Mouse (Mus musculus): Measurements from ENCODE around the gene Nup214. TPM values are rescaled to one million over a fixed set of nuclear protein-coding genes. Genes with fewer than 3 reads are reported as not detected.
"Not testable (repeated sequence)": the region's sequence is repeated elsewhere in the genome, so short reads cannot be mapped to it uniquely, and the experiment has no call there.

Nup214 gene
- polyA plus RNA-seq, 1 experiment: 20.4 TPM

DNA sequence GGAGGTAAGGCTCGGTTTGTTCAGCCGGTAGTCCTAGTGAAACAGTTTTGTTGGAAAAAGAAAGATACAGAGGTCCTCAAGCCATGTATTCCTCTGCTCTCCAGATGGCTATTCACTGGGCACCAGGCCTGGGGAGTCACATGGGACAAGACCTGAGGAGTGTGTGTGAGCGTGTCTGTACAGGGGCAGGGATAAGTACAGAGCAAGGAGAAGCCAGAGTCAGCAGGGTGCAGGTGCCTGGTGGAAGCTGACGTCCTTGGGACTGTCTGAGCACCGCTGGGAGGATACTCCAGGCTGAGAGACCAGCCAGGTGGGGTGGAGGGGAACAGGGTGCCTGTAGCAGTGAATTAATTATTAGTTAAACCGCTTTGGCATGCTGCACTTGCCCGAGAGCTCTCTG lies 10.7 kb upstream of the Nup214 start:
- no peak for DNase-seq (ENCODE audit: low spot score)

DNA sequence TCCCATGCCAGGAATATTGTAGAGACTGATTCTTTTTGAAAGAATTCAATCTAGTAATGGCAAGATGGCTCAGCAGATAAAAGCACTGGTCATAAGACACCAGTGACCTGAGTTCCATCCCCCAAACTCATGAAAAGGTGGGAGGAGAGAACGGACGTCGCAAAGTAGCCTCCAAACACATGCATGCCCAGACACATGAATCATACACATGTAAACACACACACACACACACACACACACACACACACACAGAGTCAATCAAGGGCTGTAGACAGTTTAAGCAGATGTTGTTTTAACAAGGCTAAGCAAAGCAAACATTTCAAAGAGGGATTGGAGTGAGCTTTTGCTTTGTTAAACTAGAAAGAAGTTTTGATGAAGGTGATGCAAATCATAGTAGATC lies 10.0 kb upstream of the Nup214 start:
- no peak for DNase-seq (ENCODE audit: low spot score)

DNA sequence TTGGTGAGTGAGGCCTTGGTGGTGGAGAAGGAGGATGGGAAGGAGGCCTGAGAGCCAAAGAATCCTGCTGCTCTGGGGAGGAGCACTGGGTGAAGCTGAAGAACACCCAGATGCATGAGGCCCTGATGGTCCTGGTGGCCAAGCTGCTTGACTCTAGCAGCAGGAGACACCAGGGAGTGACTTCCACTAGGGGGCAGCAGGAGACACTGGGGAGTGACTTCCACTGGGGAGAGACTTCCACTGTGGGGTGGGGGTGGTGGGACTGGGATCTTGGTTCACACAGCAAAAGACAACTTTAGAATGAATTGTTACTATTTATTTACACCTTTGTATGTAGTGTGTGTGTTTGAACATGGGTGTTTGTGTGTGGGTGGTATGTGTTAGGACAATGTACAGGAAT lies 9.1 kb upstream of the Nup214 start:
- no peak for DNase-seq (ENCODE audit: low spot score)

DNA sequence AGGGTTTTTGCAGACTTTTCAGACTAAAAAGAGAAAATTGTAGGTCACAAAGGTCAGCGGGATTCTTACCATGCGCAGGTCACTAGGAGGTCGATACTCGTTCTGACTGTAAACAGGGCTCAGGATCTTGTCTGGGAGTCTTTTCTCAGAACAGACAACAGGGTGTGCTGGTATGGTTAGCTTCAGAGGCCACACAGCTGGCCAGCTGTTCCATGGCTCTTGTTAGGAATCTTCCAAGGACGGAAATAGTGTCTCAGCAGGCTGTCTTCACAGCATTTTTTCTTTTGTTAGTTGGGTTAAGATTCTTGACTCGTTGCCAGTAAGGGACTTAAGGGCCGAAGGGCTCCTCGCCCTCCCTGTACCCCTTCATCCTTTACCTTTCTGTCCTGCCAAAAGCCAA lies 7.4 kb upstream of the Nup214 start:
- DNase-seq (ENCODE audit: low spot score): no peak

DNA sequence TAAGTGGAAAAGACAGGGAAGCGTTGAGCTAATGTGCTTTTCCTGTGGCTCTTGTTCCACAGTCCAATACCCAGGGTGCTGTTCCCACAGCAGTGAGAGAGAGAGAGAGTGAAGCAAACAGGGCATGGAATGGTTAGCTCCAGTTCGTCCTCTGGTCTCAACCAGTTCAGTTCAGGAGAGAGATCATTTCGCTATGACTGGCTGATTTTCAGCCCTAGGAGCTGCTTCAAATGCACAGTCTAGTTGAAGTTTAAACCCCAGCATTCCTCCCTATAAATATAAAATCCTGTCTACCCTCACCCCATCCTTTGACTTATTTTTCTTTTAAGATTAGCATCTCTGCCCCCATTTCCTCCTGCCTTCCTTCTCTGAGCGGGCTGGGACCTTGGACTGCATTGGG lies 1.6 kb upstream of the Nup214 start:
- DNase-seq (ENCODE audit: low spot score): no peak

DNA sequence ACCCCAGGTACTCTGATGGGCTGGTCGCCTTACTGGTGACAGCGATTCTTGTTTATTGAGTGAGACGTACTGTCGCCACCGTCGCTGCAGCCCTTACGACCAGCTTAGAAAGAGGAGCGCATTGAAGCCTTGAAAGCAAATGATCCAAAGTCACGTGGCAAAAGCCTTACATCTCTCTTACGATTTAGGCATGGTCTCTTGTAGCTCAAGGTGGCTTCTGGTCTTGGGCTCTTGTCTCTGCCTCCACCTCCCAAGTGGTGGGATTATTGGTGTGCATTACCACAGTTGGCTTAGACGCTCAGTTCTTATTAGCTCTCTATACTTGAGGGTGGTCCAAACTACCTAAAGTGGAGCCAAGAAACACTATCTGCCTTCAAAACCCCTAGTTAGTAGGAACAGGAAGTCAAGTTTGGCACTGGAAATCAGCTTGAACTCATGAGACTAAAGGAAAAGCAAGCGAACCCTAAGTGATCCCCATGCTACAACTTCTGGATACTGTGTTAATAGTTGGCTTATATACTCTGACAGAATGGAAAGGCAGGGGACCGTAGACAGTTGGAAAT lies 654 bp downstream of the Nup214 start:
- DNase-seq (ENCODE audit: low spot score): no peak

DNA sequence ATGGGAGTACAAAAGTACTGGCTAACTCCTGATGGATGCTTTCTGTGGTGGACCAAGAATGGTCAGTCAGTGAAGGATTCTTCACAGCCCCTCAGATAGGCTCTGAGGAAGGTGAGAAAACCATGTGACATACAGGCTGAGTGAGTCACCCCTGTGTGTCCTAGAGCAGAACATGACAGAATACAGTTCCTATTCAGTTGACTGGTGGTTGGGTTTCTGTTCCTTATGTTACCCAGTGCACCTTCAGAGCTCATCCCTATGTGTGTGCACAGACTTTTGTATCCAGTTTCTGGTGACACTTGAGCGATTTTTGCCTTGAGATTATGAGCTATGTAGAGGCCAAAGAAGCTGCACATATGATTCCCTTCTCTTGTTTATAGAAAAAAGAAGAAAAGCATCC lies 13.5 kb downstream of the Nup214 start:
- no peak for DNase-seq (ENCODE audit: low spot score)

DNA sequence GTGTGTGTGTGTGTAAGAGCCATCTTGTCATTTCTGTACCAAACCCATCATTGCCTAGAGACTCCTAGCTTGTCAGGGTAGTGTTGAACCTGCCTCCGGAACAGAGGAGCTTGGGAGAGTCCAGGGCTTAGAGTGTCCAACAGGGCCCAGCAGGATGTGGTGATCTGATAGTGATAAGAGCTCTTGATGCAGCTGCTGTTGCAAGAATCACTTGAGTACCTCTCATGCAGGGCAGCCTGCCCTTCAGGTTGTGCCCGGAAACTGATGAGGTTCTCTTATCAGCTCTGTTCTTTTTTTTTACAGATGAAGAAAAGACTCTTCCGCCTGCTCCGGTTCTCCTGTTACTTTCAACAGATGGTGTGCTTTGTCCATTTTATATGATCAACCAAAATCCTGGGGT lies 16.7 kb downstream of the Nup214 start:
- no peak for DNase-seq (ENCODE audit: low spot score)

DNA sequence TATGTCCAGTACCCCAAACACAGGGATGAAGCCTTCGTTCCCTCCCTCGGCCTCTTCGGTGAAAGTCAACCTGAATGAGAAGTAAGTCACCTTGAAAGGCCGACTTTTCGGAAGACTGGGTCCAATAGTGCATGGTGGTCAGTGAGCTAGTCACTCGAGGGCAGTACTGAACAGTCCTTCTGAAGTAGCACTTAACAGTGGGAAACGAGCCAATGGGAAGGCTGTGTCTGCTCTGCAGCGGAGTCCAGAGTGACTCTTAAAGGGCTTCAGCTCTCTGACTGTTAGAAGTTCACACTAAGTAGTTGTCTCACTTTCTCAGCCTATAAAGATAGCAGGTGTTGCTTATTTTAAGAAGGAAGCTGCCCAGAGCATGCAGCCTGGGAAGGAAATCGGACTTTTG lies 20.7 kb downstream of the Nup214 start:
- no peak for DNase-seq (ENCODE audit: low spot score)

DNA sequence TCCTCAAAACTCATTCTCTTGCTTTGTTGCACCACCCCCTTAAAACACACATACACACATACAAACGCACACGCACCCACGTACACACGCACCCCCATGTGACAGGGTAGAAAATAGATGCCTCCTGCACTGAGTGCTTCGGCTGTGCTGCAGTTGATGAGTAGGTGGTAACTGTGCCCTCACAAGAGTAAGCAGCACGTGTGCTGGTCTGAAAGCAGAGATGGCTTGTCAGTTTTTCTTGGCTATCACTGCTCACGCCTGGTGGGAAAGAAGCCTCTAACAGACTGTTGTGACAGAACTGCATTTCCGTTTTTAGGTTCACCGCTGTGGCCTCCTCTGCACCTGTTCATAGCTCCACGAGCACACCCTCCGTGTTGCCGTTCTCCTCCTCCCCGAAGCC lies 21.8 kb downstream of the Nup214 start:
- DNase-seq (ENCODE audit: low spot score): no peak

DNA sequence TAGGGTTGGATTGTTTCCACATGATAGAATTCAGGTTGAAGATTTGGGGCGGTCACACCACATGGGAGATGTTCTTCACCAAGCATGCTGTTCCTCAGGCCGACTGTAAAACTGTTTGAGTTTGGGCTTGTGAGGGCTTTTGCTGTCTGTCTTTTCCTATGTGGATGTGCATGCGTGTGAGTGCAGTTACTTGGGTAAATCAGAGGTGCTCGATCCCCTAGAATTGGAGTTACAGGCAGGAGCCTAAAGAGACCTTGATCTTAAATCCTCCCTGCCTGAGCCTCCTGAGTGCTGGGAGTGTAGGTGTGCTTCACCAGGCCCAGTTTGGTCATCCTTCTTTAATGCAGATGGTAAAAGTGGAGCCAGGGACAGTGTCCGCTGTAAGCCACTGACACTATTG lies 23.3 kb downstream of the Nup214 start:
- no peak for DNase-seq (ENCODE audit: low spot score)

DNA sequence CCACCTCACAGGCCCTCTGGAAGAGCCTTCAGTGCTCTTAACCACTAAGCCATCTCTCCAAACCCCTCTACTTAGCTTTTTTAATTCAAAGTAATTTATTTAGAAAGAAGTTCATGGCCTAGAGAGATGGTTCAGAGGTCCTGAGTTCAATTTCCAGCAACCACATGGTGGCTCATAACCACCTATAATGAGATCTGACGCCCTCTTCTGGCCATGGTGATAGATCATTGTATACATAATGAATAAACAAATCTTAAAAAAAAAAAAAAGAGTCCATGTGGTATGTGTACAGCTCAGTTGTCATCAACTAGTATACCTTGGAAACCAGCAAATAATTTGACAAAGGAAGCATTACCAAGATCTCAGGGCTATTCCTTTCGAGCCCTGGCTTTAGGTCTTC lies 24.2 kb downstream of the Nup214 start:
- no peak for DNase-seq (ENCODE audit: low spot score)

DNA sequence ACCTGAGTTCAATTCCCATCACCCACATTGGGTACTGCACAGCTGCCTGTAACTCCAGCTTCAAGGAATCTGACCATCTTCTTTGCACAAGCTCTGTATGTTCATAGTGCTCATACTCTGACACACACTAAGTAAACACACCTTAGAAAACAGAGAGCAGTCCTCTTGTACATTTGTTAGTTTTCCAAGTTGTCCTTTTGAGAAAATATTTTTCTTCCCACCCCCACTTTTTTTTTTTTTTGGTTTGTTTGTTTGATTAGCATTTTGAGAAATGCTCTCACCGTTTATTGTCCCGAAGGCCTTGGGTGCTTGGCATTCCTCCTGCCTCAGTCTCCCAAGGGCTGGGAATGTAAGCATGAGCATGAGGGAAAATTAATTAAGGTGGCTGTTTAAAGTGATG lies 34.1 kb downstream of the Nup214 start:
- DNase-seq (ENCODE audit: low spot score): no peak

DNA sequence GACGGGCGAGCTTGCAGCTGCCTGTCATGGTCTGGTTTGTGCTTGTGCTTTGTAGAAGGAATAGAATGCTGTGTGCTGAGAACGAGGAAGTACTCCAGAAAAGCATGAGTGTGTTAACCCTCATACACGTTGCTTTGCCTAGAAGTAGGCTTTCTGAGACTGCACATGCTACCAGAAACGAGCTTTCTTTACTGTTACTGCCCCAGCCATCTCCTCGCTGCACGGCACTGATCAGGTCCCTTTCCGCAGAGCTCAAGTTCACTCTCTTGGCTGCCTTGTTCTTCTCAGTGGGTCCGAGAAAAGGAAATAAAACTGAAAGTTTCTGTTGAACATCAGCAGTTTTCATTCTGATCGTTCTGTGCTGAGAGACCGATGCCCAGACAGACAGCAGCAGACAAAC lies 34.5 kb downstream of the Nup214 start:
- DNase-seq (ENCODE audit: low spot score): no peak

DNA sequence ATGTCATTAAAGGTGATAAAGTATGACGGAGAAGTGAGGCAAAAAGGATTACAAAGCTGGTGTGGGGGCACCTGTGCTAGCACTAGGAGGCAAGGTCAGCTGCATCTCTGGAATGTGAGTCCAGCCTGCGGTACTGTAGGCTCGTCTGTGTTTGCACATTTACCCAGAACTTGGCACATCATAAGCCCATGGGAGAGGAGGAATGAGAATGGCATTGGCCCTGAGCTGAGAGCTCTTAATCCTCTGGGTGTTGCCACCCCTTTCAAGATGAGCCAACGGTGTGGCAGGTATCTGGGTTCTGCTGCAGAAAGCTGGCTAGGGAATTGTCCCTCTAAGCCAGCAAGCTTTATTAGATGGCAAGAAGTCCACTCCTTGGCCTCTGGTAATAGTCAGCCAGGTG lies 45.5 kb downstream of the Nup214 start:
- DNase-seq (ENCODE audit: low spot score): no peak

DNA sequence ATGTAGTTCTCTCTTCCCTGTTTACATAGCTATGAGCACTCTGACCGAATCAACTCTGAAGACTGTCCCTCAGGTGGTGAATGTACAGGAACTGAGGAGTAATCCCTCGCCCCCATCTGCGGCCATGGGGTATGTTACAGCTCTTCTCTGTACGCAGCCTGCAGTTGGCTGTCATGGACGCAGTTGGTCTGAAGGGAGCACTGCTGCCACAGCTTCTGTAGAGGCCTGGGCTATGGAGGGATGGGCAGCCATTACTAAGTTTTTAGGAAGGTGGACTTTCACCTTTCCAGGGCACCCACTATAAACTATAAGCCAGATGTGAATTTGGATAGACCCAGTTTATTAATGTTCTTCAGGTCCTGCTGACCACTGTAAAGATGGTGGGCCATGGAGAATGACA lies 46.0 kb downstream of the Nup214 start:
- DNase-seq (ENCODE audit: low spot score): no peak

DNA sequence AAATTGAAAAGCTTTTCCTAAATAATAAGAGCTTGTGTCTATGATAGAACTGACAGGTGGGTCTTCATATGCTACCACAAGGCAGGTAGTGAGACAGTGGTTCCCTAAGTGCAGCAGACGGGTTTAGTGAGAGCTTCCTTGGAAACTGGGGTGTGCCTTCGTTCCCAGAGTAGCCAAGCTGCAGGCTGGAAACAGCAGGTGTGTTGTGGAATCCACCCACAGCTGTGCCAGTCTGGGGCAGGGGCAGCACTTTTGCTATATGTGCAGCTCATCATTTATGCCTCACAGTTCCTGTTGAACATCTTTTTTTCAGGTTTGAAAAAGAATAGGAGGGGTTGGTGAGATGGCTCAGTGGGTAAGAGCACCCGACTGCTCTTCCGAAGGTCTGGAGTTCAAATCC lies 50.1 kb downstream of the Nup214 start:
- no peak for DNase-seq (ENCODE audit: low spot score)

DNA sequence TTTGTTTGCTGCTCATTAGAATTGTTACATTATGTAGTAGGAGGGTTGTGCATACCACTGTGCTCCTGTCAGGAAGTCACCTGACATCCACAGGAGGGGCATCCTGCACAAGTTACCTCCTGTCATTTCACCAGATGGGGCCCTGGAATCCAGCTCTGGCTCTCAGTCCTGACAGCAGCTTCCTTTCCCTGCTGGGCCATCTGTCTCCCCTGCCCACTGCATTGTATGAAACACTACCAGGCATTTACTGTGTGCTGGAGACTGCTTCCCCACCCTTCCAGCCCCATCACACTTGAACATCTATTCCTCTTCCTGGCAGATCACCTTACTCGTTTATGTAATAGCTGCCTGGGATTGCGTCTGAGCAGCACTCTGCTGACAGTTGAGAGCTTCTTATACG lies 55.4 kb downstream of the Nup214 start:
- DNase-seq (ENCODE audit: low spot score): no peak

DNA sequence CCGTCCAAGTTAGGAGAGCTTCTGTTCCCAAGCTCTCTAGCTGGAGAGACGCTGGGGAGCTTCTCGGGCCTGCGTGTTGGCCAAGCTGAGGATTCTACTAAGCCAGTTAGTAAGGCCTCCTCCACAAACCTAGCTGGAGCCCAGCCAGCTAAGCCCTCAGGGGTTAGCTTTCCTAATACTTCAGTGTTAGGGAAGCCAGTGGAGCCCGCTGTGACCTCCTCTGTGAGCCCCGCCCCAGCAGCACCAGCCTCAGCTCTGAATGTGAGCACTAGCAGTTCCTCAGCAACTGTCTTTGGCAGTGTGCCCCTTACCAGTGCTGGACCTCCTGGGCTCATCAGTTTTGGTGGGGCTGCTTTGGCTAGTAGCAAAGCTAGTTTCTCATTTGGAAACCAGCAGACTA lies 59.2 kb downstream of the Nup214 start:
- DNase-seq (ENCODE audit: low spot score): no peak

DNA sequence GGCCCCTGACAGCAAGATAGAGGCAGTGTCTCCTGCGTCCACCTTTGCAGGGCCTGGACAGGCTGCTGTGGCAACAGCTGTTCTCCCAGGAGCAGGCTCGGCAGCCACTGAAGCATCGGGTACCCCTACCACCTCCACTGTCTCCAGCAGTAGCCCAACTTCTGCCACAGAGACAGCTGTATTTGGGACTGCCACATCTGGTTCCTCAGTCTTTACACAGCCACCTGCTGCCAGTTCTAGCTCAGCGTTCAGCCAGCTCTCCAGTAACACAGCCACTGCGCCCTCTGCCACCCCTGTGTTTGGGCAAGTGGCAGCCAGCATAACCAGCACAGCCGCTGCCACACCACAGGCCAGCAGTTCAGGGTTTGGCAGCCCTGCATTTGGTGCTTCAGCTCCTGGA lies 60.0 kb downstream of the Nup214 start:
- DNase-seq (ENCODE audit: low spot score): no peak

DNA sequence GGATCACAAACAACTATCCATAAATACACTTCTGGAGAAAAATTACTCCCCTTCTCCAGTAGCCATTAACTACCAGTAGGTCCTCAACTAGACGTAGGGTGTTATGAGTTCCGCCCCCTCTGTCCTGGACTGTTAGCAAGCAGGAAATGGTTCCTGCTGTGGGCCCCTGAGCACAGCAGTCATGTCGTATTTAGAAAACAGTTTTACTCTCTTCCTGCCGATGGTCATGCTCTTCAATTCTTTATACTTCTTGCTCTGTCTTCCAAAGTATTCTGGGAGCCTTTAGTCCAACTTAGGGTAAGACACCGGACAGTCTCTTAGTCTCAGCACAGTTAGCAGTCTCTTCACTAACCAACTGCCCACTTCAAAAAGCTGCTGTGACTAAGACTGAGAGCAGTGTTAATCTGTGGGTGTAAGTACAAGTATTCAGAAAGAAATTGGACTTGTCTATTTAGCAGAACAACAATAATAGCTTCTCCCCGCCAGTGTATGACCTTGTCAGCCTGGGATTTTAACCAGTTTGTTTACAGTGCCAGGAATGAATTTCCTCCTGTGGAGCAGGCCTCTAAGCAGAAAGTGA lies 63.1 kb downstream of the Nup214 start:
- DNase-seq (ENCODE audit: low spot score): no peak

DNA sequence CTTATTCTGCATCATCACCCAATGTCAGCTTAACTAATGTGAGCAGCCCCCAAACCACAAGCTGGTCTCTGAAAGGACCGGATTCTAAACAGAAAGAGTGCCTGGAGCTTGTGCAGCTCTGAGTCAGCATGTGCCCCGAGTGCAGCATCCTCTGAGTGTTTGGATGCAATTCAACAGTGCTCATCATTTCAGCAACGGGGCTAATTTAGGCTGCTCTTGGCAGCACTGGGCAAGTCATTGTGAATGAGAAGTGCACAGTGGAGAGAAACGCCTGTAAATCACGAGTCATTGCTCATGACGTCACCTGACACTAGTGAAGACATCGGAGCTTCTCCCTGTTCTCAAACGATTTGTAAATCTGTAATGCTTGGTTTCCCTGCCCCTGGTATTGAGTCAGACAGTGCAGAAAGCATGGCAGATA lies 64.4 kb downstream of the Nup214 start:
- DNase-seq (ENCODE audit: low spot score): no peak

DNA sequence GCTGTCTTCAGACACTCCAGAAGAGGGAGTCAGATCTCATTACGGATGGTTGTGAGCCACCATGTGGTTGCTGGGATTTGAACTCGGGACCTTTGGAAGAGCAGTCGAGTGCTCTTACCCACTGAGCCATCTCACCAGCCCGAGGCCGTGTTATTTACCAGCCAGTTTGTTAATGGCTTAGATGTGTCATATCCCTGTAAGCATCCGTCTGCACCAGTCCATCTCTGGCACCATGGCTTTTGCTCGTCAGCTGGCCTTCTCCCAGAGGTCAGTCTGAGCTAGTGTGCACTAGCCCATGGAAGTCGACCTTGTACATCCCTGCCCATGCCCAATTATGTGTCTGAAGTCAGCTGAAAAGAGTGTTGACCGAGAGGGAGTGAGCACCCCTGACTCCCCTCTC lies 66.4 kb downstream of the Nup214 start:
- not testable (repeated sequence) for DNase-seq (ENCODE audit: low spot score)

DNA sequence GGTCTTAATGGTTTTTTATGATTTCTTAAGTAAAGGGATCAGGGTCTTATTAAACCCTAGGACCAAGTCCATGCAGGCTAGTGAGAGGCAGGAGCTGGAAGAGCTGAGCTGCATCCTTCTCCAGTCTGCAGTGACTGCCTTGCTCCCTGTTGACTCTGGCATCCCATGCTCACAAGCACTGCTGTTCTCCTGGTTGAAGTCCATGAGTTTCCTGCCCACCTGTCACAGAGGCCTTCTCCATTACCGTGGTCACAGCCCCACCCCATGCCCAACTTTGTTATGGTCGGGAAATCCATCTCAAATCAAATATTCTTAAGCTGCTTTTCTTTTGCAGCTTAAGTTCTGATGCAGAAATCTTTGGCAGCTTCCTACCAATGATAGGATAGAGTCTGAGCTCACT lies 66.9 kb downstream of the Nup214 start:
- DNase-seq (ENCODE audit: low spot score): no peak
